Mouse (Mus musculus) liver, embryonic 14.5 days (tissue): Measurements from ENCODE around the gene Csf1.

Source experiments
- CTCF ChIP-seq: IDR thresholded peaks from 2 replicates; pipeline ENCODE4 v1.5.1; 2016; ENCODE audit warnings: antibody characterized with exemption, low read depth, control low read depth
- EP300 ChIP-seq: IDR thresholded peaks from 2 replicates; pipeline ENCODE4 v1.6.1; 2016; ENCODE audit warnings: antibody characterized with exemption, low read depth

- TF ChIP-seq CTCF (no peak), EP300 (no peak)
Observed at GRCm38 (mm10) chr3:107714276-107714933, 45.9 kb downstream of the Csf1 start.
